Mouse (Mus musculus) ES-E14 (cell line): ENCODE results near the gene Mms22l.

Experiments used
- CHD2 ChIP-seq: IDR thresholded peaks from 2 replicates; pipeline ENCODE4 v1.6.1; 2014; ENCODE audit warnings: mild to moderate bottlenecking, low read depth, low read length, inconsistent platforms
- HCFC1 ChIP-seq: IDR thresholded peaks from 2 replicates; pipeline ENCODE4 v1.6.1; 2012; ENCODE audit warnings: low read length, inconsistent platforms, borderline replicate concordance; ENCODE audit not compliant: insufficient read depth
- MAFK ChIP-seq: IDR thresholded peaks from 2 replicates; pipeline ENCODE4 v1.6.1; 2014; ENCODE audit warnings: mild to moderate bottlenecking, low read depth, low read length, inconsistent platforms; ENCODE audit not compliant: insufficient read depth
- ZC3H11A ChIP-seq: IDR thresholded peaks from 2 replicates; pipeline ENCODE4 v1.6.1; 2012; ENCODE audit warnings: low read depth, mild to moderate bottlenecking, inconsistent platforms, low read length, borderline replicate concordance
- ZNF384 ChIP-seq: IDR thresholded peaks from 2 replicates; pipeline ENCODE4 v1.6.1; 2012; ENCODE audit warnings: low read depth, low read length, inconsistent platforms

DNA sequence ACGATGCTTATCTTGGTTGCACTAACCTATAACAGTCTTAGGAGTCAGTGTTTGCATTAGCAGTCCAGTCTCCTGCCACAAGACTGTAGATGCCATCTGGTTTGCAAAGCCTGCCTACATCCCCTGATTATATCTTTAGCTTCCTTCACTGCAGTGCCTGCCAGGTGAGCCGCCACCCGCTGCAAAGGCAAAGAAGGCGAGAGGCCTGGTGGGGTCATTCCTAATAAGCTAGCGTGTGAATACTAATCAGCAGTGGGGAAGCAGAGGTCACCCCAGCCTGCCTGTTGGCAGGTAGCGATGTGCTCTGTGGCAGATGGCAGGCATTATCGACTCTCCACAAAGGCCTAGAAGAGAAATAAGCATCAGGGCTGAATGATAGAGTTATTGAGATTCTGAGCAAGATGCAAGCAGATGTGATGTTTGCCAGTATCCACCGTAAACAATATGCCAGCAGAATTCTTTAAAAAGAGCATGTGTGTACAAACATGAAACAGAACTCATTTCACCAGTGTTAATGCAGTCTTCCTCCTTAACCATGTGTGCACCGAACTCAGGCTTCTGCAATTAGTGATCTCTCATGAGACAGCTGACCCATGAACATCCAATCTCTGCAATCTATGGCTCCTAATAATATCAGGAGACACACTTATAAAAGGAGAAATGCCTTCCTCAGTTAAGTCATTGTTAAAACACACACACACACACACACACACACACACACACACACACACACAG lies 135.1 kb downstream of the Mms22l start:
- no peak for TF ChIP-seq MAFK
- TF ChIP-seq ZNF384, result no peak
- TF ChIP-seq ZC3H11A, result no peak
- no peak for TF ChIP-seq HCFC1
- no peak for TF ChIP-seq CHD2
